Mouse (Mus musculus): ENCODE measurements around the gene Sp140. TPM values are rescaled to one million over a fixed set of nuclear protein-coding genes. Genes with fewer than 3 reads are reported as not detected.

The Sp140 gene
- total and polyA plus RNA-seq, 2 experiments from 2014 or later, result 1.2 to 10.6 TPM

- DNase-seq (ENCODE audit: low spot score), result peak; percentile 5
- Histone ChIP-seq H3K9me3 (replicated peaks; ENCODE audit: control insufficient read depth, low read length) (no peaks in the 10 kb centered on the region), H3K36me3 (replicated peaks; ENCODE audit: control insufficient read depth, insufficient read depth, low read length) (no peaks in the 10 kb centered on the region), H3K27me3 (ENCODE audit: control insufficient read depth, insufficient read depth, low read length) (no peaks in the 10 kb centered on the region), H3K4me1 (ENCODE audit: control insufficient read depth, insufficient read depth) (peaks cover 6% of the 10 kb centered on the region; the same call in 1 of the 2 replicates), H3K27ac (ENCODE audit: low read depth) (no peak overlapping the region), H3K9ac (replicated peaks; ENCODE audit: low read depth, low read length) (no peak overlapping the region), H3K4me2 (ENCODE audit: low read depth, low read length) (no peak overlapping the region), H3K4me3 (ENCODE audit: low read depth, low read length) (no peak overlapping the region)
- no peak for ATAC-seq (ENCODE audit: insufficient read depth, low read depth)
- 41% methylated on average over 1 of the region's 1 CpGs for WGBS
- no peak for TF ChIP-seq CTCF (IDR thresholded peaks at IDR 0.05; ENCODE audit: low read depth)
- no peak for TF ChIP-seq EP300 (IDR thresholded peaks at IDR 0.05; ENCODE audit: low read depth)
These were observed 92.1 kb downstream of the Sp140 start for GRCm38 (mm10) chr1:85692281-85692680.

GRCm38 (mm10) chr1:85693280-85693679 is 93.1 kb downstream of the Sp140 start:
- ATAC-seq (ENCODE audit: insufficient read depth, low read depth) (no peak), DNase-seq (ENCODE audit: low spot score) (no peak)
- Histone ChIP-seq H3K4me2 (ENCODE audit: low read depth, low read length) (no peak overlapping the region), H3K36me3 (replicated peaks; ENCODE audit: control insufficient read depth, insufficient read depth, low read length) (no peaks in the 10 kb centered on the region), H3K4me3 (ENCODE audit: low read depth, low read length) (no peak overlapping the region), H3K27ac (ENCODE audit: low read depth) (peak overlapping the region; percentile 39; the same call in 1 of the 2 replicates), H3K27me3 (ENCODE audit: control insufficient read depth, insufficient read depth, low read length) (no peaks in the 10 kb centered on the region), H3K9ac (replicated peaks; ENCODE audit: low read depth, low read length) (no peak overlapping the region), H3K9me3 (replicated peaks; ENCODE audit: control insufficient read depth, low read length) (no peaks in the 10 kb centered on the region), H3K4me1 (ENCODE audit: control insufficient read depth, insufficient read depth) (peaks cover 6% of the 10 kb centered on the region; the same call in 1 of the 2 replicates)
- WGBS, result 48% methylated on average over 3 of the region's 3 CpGs
- TF ChIP-seq EP300 (IDR thresholded peaks at IDR 0.05; ENCODE audit: low read depth) (no peak), CTCF (IDR thresholded peaks at IDR 0.05; ENCODE audit: low read depth) (no peak)

Other genes with a start within 250 kb of the Sp140 start
- not detected in 2 replicates for gene G530012D18Rik, start 24.7 kb upstream of the Sp140 start, total RNA-seq (2014; rRNA removed; ENCODE audit: low replicate concordance)
- gene G530012D18Rik, start 24.7 kb upstream of the Sp140 start, polyA plus RNA-seq (2015; fragmentation: Nextera tagmentation; extraction: Ambion mirVana), result not detected in 2 replicates
- gene Sp110, start 1.6 kb upstream of the Sp140 start, total RNA-seq (2014; rRNA removed; ENCODE audit: low replicate concordance), result 1.2 and 11.2 TPM in 2 replicates
- 2.9 and 3.6 TPM in 2 replicates for gene Sp110, start 1.6 kb upstream of the Sp140 start, polyA plus RNA-seq (2015; fragmentation: Nextera tagmentation; extraction: Ambion mirVana)
- 9.2 and 14.8 TPM in 2 replicates for gene Sp100, start 49.6 kb downstream of the Sp140 start, total RNA-seq (2014; rRNA removed; ENCODE audit: low replicate concordance)
- gene Sp100, start 49.6 kb downstream of the Sp140 start, polyA plus RNA-seq (2015; fragmentation: Nextera tagmentation; extraction: Ambion mirVana), result 5.6 and 7.2 TPM in 2 replicates
- 3.0 TPM in 1 of 2 replicates, not detected in the other for gene A630001G21Rik, start 178.3 kb downstream of the Sp140 start, total RNA-seq (2014; rRNA removed; ENCODE audit: low replicate concordance)
- gene A630001G21Rik, start 178.3 kb downstream of the Sp140 start, polyA plus RNA-seq (2015; fragmentation: Nextera tagmentation; extraction: Ambion mirVana), result 0.60 and 0.91 TPM in 2 replicates
- gene Cab39, start 193.1 kb downstream of the Sp140 start, total RNA-seq (2014; rRNA removed; ENCODE audit: low replicate concordance), result 102 and 138 TPM in 2 replicates
- gene Cab39, start 193.1 kb downstream of the Sp140 start, polyA plus RNA-seq (2015; fragmentation: Nextera tagmentation; extraction: Ambion mirVana), result 20.0 and 21.3 TPM in 2 replicates